Mouse (Mus musculus) WW6 (cell line): ENCODE results near the gene Wscd2.

ENCODE experiments used
- DNase-seq: peaks from one replicate; pipeline ENCODE4 v3.0.0-alpha.2; 2013; ENCODE audit warnings: low read depth, low spot score

Gene Wscd2

DNA sequence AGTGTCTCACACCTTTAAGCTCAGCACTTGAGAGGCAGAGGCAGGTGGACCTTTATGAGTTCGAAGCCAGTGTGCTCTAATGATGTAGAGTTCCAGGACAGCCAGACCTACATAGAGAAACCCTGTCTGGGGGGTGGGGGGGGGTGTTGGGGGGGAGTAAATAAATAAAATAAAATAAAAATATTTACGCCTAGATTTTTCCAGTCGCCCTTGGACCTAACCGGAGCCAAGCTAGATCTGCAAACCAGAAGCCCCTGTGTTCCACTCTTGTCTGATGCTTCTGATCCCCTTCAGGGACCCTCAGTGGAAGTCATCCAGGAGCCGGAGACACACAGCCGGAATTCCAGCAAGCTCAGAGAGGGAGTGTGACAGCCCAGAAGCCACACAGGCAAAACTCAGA lies at the start of gene Wscd2:
Gene Wscd2 (plus strand): TSS at position 301 of the 400 bp plus-strand sequence.
- no peak for DNase-seq

DNA sequence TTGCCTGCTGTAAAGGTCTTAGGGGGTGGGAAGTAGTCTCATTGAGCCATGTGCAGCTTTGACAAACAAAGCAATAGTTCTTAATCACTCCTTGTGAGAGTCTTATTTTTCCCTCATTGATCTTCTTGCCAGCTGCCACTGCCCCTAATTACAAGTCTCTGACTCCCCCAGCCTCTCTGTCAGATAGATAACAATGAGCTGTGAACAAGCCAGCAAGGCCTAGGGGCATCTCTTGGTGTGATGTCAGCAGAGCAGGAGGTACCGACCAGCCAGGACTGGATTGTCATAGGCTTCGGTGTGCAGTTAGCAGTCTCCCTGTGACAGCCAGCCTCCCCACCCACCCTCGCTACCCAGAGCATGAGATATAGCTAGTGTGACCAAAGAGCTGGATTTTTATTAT lies 48.0 kb upstream of the Wscd2 start:
- DNase-seq = no peak

DNA sequence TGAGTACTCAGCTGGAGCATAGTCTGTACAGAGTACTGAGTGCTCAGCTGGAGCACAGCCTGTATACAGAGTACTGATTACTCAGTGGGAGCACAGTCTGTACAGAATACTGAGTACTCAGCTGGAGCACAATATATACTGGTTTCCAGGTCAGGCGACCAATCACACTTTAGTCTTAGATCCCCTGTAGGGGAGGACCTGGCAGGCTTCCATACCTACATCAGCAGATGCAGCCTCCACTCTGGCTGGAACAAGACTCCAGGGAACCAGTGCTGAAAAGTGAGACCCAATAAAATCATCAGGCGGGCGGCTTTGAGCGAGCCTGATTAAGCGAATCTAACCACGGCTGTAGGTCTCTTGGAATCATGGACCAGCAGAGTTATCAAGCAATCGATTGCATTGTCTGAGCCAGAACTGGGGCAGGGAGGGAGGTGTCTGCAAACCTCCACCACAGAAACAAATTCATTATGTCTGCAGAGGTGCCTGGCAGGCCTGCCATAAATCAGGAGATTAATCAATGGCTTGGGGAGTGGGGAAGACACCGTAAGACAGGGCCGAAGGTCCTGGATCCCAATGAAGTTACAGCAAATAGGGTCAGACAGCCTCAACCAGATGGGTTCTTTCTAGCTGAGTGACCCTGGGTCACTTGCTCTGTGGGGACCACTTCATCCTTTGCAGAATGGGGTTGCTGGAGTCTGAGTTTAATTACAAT lies 42.0 kb upstream of the Wscd2 start:
- DNase-seq = no peak

DNA sequence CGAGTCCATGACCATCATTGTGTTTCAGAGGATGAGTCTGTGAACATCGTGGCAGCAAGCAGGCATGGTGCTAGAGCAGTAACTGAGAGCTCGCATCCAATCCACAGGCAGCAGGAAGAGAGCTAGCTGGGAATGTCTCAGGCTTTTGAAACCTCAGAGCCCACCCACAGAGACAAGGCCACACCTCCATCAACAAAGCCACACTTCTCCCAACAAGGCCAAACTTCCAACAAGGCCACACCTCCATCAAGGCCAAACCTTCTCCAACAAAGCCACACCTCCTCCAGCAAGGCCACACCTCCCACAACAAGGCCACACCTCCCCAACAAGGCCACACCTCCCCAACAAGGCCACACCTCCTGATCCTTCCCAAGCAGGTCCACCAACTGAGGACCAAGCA lies 40.8 kb upstream of the Wscd2 start:
- DNase-seq = no peak

DNA sequence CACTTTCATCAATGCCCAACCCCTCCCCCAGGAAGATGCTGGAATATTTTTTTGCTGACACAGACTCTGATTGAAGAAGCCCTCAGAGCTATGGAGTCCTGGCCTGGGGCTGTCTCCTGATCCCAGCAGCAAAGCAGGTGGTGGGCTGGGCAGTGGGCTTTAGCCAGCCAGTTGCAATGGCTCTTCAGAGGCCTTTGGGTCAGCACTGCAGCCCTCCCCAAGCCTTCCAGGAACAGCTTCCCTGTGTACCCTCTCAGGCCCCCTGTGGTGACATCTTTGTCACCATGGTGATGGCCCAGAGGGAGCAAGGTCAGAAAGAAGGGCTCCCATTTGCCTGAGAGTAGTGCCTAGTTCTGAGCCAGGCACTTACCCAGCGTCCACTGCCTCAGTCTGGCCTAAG lies 37.4 kb upstream of the Wscd2 start:
- DNase-seq = no peak

DNA sequence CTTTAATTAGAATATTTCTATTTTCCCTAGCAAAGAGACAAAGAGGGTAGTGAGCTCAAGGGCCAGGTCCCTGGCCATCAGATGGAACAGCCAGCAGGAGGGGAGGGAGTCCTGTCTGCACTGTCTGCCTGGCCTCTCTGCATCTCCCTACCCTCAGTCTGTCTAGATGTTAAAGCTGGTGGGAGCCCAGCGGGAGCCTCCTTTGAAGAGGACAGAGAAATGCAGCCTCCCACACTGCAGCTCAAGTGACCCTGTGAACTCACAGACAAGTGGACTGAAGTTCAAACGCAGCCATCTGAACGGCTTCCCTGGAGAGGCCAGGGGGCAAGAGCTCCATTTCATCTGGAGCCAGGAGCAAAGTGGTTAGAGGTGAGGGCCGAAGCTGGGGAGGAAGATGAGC lies 36.8 kb upstream of the Wscd2 start:
- no peak for DNase-seq

DNA sequence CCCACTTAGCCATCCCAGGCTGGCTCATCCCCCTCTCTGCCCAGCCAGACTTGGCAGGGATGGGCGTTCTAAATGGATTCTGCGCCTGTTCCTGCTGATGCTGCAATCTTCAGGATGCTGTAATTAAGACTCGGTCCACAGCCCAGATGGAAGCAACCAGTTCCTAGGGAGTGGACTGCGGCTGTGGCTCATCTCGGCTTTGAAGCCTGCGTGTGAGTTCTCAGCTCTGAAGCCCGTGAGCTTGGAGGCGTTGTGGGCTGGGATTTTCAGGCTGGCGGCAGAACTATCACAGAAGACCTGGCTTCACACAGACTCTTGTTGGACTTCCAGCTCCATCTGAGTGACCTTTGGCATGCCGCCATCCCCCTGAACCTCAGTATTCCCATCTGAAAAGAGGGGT lies 34.1 kb upstream of the Wscd2 start:
- DNase-seq = no peak

DNA sequence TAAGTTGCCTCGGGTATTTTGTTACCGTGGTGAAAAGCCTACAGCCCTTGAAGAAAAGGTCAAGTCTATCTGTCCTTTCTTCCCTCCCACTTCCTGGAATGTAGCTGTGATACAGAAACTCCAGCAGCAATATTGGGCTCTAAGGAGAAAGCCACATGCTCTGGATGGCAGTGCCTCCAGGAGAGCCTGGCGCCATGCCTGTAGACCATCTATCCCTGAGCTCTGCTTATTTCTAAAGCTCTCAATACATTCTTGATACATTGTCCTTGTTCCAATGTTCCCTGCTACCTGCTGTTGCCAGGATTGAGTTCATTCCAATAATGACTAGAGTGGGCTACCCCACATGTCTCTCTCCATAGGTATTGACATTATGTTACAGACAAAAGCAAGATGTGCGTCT lies 33.4 kb upstream of the Wscd2 start:
- no peak for DNase-seq

DNA sequence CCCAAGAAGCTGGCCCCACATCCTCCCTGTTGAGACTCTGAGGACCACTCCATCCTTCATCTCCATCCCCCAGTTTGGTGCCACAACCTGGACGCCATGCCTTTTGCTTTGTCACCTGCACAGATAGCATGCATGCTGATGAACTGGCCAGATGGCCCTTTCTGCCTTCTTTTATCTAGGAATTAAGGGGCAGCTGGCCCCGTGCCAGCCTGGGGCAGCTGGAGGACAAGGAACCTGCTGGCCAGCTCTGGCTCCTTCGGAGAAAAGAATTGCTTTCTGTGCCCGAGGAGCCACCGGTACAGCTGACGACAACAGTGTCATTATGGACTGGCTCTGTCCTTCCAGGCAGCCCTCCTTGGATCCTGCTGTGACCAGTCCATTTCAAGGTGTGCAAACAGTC lies 32.9 kb upstream of the Wscd2 start:
- DNase-seq = no peak

DNA sequence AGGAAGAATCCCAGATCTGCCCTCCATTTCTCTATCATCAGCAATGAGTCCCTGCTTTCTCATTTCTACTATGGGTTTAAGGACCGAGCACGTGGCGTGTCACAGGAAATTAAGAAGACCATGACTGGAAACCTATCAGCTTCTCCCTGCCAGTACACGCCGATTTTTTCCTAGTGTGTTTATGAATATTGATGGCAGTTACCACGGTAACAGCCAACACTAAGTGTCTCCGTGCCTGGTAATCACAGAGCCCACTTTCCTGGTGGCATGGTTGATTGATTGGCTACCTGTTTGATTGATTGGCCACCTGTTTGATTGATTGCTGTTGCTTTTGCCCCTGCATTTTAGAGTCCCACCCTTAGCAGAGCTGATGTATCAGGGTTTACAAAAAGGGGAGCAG lies 30.2 kb upstream of the Wscd2 start:
- no peak for DNase-seq

DNA sequence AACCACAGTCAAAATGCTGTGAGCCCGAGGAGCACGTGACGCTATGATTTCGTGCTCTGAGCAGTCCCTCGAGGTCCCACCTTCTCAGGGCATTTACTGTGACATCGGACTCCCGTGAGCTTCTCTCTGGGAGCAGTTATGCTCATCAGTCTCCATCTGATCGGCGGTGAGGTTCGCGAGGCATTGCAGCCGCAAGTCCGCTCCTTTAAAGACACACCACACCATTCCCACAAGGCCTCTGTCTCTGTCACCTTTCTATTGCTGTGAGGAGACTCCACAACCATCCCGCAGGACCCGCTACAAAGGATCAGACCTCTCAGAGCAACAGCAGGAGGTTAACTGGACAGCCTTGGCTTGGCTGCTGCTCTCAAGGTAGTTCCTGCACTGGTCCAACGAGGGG lies 28.6 kb upstream of the Wscd2 start:
- DNase-seq = no peak

DNA sequence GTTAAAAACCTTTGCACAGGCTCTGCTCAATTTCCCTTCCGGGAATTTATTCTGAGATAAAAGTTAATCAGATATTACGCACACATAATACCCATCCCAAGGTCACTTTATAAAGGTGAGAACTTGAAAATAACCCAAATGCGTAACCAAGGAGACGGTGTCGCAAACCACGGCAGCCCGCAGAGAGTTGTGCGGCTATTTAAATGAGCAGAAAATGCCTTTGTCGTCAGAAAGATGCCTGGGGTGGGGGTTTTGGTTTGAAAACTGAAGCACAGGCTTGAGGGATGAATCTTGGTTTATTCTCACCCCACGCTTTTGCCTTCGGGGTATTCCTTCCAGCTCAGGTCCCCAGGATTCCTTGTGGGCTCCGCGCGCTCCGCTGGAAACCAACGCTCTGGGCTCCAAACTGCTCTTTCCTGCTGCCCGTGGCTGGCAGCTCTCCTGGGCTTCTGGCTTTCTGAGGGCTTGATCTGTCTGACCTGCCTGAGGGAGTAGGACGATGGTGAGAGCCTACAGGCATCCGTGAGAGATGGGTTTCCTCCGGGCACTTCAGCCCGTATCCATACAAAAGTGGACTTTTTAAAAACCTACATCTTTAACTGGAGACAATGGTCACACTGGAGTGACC lies 28.0 kb upstream of the Wscd2 start:
- no peak for DNase-seq

DNA sequence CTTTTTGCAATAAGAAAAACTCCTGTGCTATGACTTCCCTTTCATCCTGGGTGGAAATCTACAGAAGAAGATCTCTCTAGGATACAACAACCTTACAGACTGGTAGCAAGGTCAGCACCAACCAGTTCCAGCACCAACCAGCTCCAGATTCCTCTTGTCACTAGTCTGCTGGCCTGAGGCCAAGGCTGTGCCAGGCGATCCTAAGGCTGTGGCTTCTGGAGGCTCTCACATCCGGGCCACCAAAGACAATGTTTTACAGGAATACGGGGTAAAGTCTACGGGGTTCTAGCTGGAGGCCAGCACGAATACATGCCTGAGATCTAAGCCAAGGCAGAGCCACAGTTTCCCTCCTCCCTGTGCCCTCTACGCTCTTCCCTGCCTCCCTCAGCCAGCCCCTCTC lies 25.4 kb upstream of the Wscd2 start:
- DNase-seq = no peak

DNA sequence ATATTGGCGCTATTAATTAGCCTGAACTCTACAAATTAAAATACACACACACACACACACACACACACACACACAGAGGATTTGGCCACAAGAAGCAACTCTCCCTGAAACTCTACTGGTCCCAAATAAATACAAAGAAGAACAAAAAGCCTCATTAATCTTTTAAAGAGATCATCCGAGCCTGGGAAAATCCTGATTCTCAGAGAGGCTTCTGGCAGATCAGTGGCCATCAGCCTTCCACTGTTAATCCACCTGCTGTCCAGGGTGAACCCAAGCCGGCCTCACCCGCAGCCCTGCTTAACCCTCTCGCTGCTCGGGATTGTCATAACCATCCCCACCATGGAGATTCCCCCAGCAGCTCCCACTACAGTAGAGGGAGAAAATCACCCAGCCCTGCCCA lies 23.6 kb upstream of the Wscd2 start:
- no peak for DNase-seq

DNA sequence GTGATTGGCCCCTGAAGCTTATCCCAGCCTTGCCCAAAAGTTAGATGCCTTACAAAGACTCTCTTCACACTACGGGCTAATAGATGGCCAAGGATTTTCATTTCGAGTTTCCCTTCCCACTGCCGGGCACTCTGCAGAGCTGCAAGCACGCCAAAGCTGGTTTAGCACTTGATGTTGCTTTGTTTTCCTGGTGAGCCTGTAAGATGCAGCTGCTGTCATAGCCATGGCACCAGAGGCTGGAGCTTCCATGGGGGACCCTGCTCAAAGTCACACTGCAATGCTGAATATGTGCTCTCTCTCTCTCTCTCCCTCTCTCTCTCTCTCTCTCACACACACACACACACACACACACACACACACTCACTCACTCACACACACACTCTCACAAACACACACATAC lies 23.1 kb upstream of the Wscd2 start:
- no peak for DNase-seq

DNA sequence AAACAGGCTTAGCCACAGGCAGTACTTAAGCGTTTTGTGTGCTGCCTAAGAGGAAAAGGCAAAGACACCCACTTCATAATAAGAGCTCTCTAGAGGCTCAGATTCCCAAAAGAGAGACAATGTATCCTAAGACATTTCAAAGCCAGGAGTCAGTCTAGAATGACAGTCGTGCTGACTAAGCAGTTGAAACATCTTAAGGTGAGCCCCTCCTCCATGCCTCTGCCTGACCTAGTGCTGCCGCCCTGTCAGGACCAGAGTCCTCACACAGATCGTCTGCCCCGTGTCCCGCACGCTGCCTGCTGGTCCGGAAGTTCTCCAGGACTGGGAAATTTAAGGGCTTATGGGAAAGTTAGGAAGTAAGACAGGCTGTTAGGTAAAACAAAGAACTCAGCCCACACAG lies 22.4 kb upstream of the Wscd2 start:
- no peak for DNase-seq

DNA sequence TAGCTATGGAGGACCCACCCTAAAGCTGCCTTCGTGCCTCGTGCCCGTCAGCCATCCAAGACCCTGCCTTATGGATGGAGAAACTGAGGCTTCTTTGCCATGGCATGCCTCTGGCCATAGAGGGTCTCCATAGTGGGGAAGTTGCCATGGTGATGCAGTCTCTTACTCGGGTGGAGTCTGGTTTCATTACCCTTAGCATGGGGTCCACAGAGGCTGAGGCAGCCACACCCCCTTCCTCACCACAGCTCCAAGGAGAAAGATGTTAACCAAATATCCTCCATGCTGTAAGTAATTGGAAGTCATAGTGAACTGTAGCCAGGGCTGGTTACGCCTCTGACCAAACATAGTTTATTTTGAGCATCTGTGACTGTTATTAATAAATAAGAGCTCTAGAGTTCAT lies 21.5 kb upstream of the Wscd2 start:
- DNase-seq = no peak

DNA sequence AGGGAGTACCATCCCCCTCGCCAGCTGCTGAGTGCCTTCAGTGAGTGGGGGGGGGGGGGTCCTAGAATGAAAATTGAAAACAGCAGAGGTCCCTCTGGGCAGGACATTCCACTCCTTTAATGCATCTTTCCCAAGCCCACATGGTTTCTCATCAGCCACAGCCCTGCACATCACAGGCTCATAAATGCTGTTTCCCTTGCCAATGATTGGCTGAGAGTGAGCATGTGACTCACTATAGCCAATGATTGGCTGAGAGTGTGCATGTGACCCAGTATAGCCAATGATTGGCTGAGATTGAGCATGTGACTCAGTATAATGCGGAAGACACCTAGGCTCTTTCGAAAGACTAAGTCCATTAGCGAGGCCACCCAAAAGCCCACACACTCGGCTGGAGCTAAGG lies 20.9 kb upstream of the Wscd2 start:
- no peak for DNase-seq

DNA sequence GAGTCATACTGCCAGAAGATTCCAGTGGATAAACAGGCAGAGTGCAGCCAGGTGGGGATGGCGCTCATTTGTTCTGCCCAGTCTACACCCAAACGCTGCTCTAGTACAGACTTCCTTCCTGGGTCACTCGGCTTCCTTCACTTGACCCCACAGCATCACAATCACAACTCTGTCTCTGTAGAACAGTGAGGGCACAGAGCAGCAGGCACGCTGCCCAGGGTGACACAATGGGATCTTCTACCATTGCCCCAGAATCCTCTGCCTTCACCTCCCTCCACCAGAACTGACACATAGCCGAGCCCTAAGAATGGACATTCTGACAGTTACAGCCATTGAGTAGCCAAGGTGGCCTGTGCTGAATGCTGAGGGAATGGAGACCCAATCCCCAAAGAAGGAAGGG lies 20.3 kb upstream of the Wscd2 start:
- DNase-seq = no peak

DNA sequence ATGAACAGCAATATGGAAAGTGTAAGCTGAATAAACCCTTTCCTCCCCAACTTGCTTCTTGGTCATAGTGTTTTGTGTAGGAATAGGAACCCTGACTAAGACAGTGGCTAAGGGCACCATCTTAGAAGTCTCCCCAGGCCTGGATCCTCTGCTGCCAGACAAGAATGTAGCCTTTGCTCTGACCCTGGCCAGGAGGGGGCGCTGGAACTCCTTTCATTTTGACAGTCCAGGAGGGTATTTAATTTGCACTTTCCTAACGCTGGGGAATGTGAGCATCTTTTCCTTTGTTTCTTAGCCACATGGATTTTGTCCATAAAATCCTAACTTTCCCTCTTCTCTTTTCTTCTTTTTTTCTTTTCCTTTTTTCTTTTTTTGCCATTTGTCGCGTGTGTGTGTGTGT lies 18.7 kb upstream of the Wscd2 start:
- no peak for DNase-seq

DNA sequence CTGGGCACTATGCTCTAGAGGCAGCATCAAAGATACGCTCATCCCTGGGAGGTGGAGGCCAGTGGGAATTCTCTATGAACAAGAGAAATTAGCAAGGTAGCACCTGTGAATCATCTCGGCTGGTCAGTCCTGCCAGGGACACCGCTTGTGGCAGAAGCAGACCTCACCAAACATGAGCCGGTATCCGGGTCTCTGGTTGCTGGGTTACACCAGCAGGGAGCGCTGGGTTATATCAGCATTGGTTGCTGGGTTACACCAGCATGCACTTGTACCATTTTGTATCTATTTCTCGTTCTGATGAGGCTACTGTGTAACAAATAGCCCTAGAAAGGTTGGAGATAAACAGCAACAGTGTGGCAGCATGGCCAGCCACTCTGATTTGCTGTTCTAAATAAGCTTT lies 17.8 kb upstream of the Wscd2 start:
- no peak for DNase-seq

DNA sequence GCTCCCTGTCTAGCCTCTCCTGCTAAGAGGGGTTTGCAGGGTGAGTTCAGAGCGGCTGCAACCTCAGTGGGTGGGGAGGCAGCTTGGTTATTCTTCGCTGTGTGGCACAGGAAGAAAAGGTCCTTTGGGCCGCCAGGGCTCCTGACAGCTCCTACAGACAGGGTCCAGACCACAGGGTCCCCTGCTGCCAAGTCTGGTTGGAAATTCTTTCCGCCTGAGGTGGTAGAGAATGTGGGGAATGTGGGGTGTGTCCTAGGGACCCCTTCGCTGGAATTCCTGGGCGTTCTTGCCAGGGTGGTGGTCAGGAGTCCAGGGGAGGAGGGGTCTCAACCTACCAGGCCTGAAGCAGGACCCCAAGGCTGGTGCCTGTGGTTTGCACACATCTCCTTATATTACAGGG lies 13.3 kb upstream of the Wscd2 start:
- no peak for DNase-seq

DNA sequence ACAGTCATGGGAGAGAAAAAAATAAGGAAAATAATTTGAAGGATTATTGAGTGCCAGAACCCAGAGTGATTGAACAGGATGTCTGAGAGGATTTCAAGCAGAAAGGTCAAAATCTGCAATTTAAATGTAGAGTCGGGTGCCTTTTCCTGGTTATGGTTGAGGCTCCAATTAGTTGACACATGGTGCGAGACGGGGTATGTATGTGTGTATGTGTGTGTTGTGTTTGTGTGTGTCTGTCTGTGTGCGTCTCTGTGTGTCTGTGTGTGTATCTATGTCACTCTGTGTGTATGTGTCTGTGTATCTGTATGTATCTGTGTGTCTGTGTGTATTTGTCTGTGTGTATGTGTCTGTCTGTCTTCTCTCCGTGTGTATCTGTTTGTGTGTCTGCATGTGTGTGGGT lies 11.1 kb upstream of the Wscd2 start:
- DNase-seq = no peak

DNA sequence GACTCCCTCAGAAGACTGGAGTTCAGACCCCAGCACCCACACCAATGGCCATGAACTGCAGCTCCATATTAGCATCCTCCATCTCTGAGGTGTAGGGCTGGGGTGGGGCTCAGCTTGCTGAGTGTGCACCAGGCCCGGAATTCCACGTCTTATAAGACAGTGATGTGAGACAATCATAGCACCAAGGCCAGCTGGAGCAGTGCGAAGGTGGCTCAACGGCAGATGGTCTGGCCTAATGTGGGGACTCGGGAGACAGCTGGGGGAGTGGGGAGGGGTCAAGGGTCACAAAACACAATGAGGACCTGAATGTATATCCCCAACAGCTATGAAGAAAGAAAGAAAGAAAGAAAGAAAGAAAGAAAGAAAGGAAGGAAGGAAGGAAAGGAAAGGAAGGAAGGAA lies 9.7 kb upstream of the Wscd2 start:
- DNase-seq = no peak
